Mouse (Mus musculus): Measurements from ENCODE around the gene Nutm1. TPM values are rescaled to one million over a fixed set of nuclear protein-coding genes. Genes with fewer than 3 reads are reported as not detected.

Gene Nutm1
- total and polyA plus RNA-seq, 3 experiments = 0.04 to 0.13 TPM; not detected in 1

DNA sequence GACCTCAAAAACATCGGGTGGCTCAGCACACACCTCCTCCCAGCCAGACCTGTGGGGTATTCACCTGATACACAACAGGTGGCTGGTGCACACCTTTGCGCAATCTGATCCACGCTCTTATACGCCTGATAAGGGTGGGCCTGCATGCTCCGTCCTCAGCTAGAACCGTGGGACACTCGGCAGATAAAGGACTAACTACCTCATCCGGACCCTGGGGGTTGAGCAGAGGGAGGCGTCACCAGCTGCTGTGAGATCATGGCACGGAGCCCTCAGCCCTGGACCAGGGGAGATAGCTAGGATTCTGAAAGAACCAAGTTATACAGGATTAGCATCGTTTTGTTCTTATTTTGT, 7.1 kb upstream of the Nutm1 start, which contains the start of gene Gm21985:
Gene Gm21985 (plus strand): TSS at position 73 of the 351 bp plus-strand sequence.
- Histone ChIP-seq H3K79me2 (ENCODE audit: control insufficient read depth, insufficient read depth, low read length, poor library complexity) (peaks cover 38% of the 10 kb centered on the region), H3K36me3 (ENCODE audit: control insufficient read depth in 1 of 2, insufficient read depth in 2 of 2, low read length in 2 of 2) (peaks cover 3 to 30% of the 10 kb centered on the region in 2 experiments; a peak in 3 of 4 replicates), H3K27me3 (ENCODE audit: control insufficient read depth in 1 of 2, insufficient read depth in 2 of 2, low read length in 2 of 2) (no peaks in the 10 kb centered on the region), H3K9me3 (replicated peaks; ENCODE audit: insufficient read depth, low read length) (no peaks in the 10 kb centered on the region), H3K27ac (ENCODE audit: control insufficient read depth, low read depth, low read length) (peak within 1 kb of the TSS; percentile 92), H3K4me1 (ENCODE audit: control insufficient read depth in 1 of 2, insufficient read depth in 2 of 2, low read length in 2 of 2) (peaks cover 19 to 20% of the 10 kb centered on the region in 2 experiments), H3K9ac (ENCODE audit: control insufficient read depth, low read depth, low read length, poor library complexity, severe bottlenecking) (peak within 1 kb of the TSS; percentile 75), H3K4me3 (ENCODE audit: control insufficient read depth in 1 of 2, insufficient read depth in 1 of 2, low read depth in 2 of 2, low read length in 2 of 2) (peak within 1 kb of the TSS; percentile 66 to 75)
- DNase-seq (ENCODE audit: low read depth, low spot score) = peak; percentile 94
- no peak for TF ChIP-seq ZKSCAN1 (IDR thresholded peaks at IDR 0.05; ENCODE audit: low read depth, low read length)
- no peak for TF ChIP-seq CHD1 (IDR thresholded peaks at IDR 0.05; ENCODE audit: low read depth, low read length)
- no peak for TF ChIP-seq MEF2A (IDR thresholded peaks at IDR 0.05; ENCODE audit: extremely low read depth, insufficient replicate concordance, low read depth, low read length, poor library complexity, severe bottlenecking)
- peak; percentile 80 for TF ChIP-seq TAL1 (IDR thresholded peaks at IDR 0.05; ENCODE audit: low read length)
- TF ChIP-seq ZNF384 (IDR thresholded peaks at IDR 0.05; ENCODE audit: low read depth, low read length) = no peak
- peak; percentile 68 for TF ChIP-seq SIN3A (IDR thresholded peaks at IDR 0.05; ENCODE audit: low read length)
- TF ChIP-seq ZC3H11A (IDR thresholded peaks at IDR 0.05; ENCODE audit: low read depth, low read length) = no peak
- TF ChIP-seq USF1 (IDR thresholded peaks at IDR 0.05; ENCODE audit: low read depth, low read length) = no peak
- TF ChIP-seq SMC3 (IDR thresholded peaks at IDR 0.05; ENCODE audit: low read depth, low read length) = no peak
- TF ChIP-seq MXI1 (IDR thresholded peaks at IDR 0.05; ENCODE audit: low read depth, low read length) = peak; percentile 67
- no peak for TF ChIP-seq MAX (IDR thresholded peaks at IDR 0.05; ENCODE audit: low read length)
- TF ChIP-seq MYC (IDR thresholded peaks at IDR 0.05; ENCODE audit: low read depth, low read length) = peak; percentile 73
- peak; percentile 64; the same call in 1 of the 2 replicates for TF ChIP-seq UBTF (IDR thresholded peaks at IDR 0.05; ENCODE audit: borderline replicate concordance, insufficient read depth, low read depth, low read length)
- TF ChIP-seq POLR2AphosphoS2 (IDR thresholded peaks at IDR 0.05; ENCODE audit: low read length) = no peak
- TF ChIP-seq MAFK (IDR thresholded peaks at IDR 0.05; ENCODE audit: borderline replicate concordance, low read depth, low read length) = no peak
- TF ChIP-seq EP300 (IDR thresholded peaks at IDR 0.05; ENCODE audit: low read depth in 1 of 2, low read length in 2 of 2) = peak; percentile 63 to 91
- TF ChIP-seq CHD2 (IDR thresholded peaks at IDR 0.05; ENCODE audit: low read length) = no peak
- TF ChIP-seq POLR2A (IDR thresholded peaks at IDR 0.05; ENCODE audit: control insufficient read depth in 1 of 2, insufficient read depth in 1 of 2, low read depth in 1 of 2, low read length in 2 of 2, poor library complexity in 1 of 2) = no peak
- no peak for TF ChIP-seq ELF1 (IDR thresholded peaks at IDR 0.05; ENCODE audit: low read depth, low read length)
- TF ChIP-seq RCOR1 (IDR thresholded peaks at IDR 0.05; ENCODE audit: low read depth, low read length) = no peak; the same call in 1 of the 2 replicates
- peak; percentile 97 for TF ChIP-seq ETS1 (IDR thresholded peaks at IDR 0.05; ENCODE audit: low read depth, low read length)
- peak; percentile 89 for TF ChIP-seq GATA1 (IDR thresholded peaks at IDR 0.05; ENCODE audit: low read depth, low read length)
- TF ChIP-seq USF2 (IDR thresholded peaks at IDR 0.05; ENCODE audit: borderline replicate concordance in 1 of 2, insufficient read depth in 1 of 2, low read depth in 1 of 2, low read length in 2 of 2) = no peak
- TF ChIP-seq E2F4 (IDR thresholded peaks at IDR 0.05; ENCODE audit: borderline replicate concordance, low read depth, low read length) = no peak
- TF ChIP-seq BHLHE40 (IDR thresholded peaks at IDR 0.05; ENCODE audit: borderline replicate concordance, low read depth, low read length) = no peak
- TF ChIP-seq JUND (IDR thresholded peaks at IDR 0.05; ENCODE audit: low read depth, low read length) = no peak
- peak; percentile 71; the same call in 1 of the 2 replicates for TF ChIP-seq POLR2AphosphoS5 (IDR thresholded peaks at IDR 0.05; ENCODE audit: borderline replicate concordance, low read depth, low read length)
- no peak for TF ChIP-seq NELFE (IDR thresholded peaks at IDR 0.05; ENCODE audit: low read depth, low read length)
- peak; percentile 92 for TF ChIP-seq TCF12 (IDR thresholded peaks at IDR 0.05; ENCODE audit: low read depth, low read length)
- TF ChIP-seq CTCF (IDR thresholded peaks at IDR 0.05 in 2 of 3, conservative IDR thresholded peaks at IDR 0.05 in 1 of 3; ENCODE audit: control insufficient read depth in 1 of 3, insufficient read depth in 1 of 3, low read depth in 2 of 3, low read length in 3 of 3, poor library complexity in 1 of 3, severe bottlenecking in 1 of 3) = no peak
- TF ChIP-seq HCFC1 (IDR thresholded peaks at IDR 0.05; ENCODE audit: low read depth, low read length) = no peak; the same call in 1 of the 2 replicates
- TF ChIP-seq MYB (IDR thresholded peaks at IDR 0.05; ENCODE audit: low read depth, low read length) = peak; percentile 34
- peak; percentile 60; the same call in 1 of the 2 replicates for TF ChIP-seq MAZ (IDR thresholded peaks at IDR 0.05; ENCODE audit: low read depth, low read length)
- TF ChIP-seq KAT2A (conservative IDR thresholded peaks at IDR 0.05; ENCODE audit: low read depth, low read length) = no peak
- no peak for TF ChIP-seq ZMIZ1 (IDR thresholded peaks at IDR 0.05; ENCODE audit: low read depth, low read length)
- TF ChIP-seq GABPA (IDR thresholded peaks at IDR 0.05; ENCODE audit: low read depth, low read length) = no peak
- peak; percentile 44; the same call in 1 of the 2 replicates for TF ChIP-seq TBP (IDR thresholded peaks at IDR 0.05; ENCODE audit: low read depth, low read length)
- no peak for TF ChIP-seq RAD21 (IDR thresholded peaks at IDR 0.05; ENCODE audit: low read depth, low read length)
